Mouse (Mus musculus) liver, postnatal 0 days (tissue): ENCODE measurements around the gene Filip1l.

Experiments used
- CTCF ChIP-seq: sonication (generic); IDR thresholded peaks from 2 replicates; pipeline ENCODE4 v1.5.1; 2016; ENCODE audit warnings: antibody characterized with exemption, low read depth
- EP300 ChIP-seq: IDR thresholded peaks from 2 replicates; pipeline ENCODE4 v1.6.1; 2016; ENCODE audit warnings: antibody characterized with exemption, low read depth, mild to moderate bottlenecking

- no peak for TF ChIP-seq EP300
- no peak for TF ChIP-seq CTCF
Observed at GRCm38 (mm10) chr16:57482911-57483310, 130.0 kb downstream of the Filip1l start.
